Mouse (Mus musculus): ENCODE data around the gene Mroh7.
"Not testable (repeated sequence)": the region's sequence is repeated elsewhere in the genome, so short reads cannot be mapped to it uniquely, and the experiment has no call there.

Gene Mroh7

GRCm38 (mm10) chr4:106730814-106731213 is at the start of gene Mroh7:
TSS of gene Mroh7 (minus strand) at chr4:106730925.
- DNase-seq, result no peak

- DNase-seq, result peak; percentile 40
Observed at GRCm38 (mm10) chr4:106780045-106780444, 49.3 kb upstream of the Mroh7 start.

GRCm38 (mm10) chr4:106778116-106778788 is 47.5 kb upstream of the Mroh7 start:
- peak; percentile 88 for DNase-seq

GRCm38 (mm10) chr4:106776998-106777397 is 46.3 kb upstream of the Mroh7 start:
- peak; percentile 64 for DNase-seq

DNA sequence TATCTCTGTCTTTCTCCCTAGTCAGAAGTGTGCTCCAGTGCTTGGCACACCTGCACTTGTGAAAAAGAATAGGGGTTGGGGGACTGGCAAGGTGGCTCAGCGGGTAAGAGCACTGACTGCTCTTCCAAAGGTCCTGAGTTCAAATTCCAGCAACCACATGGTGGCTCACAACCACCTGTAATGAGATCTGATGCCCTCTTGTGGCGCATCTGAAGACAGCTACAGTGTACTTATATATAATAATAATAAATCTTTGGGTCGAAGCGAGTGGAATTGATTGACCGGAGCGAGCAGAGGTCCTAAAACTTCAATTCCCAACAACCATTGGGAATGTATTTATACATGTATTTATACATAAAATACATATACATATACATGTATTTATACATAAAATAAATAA is 45.0 kb upstream of the Mroh7 start:
- DNase-seq, result not testable (repeated sequence)

GRCm38 (mm10) chr4:106772558-106772957 is 41.8 kb upstream of the Mroh7 start:
- no peak for DNase-seq

GRCm38 (mm10) chr4:106769306-106769705 is 38.6 kb upstream of the Mroh7 start:
- DNase-seq, result no peak

- no peak for DNase-seq
Observed at GRCm38 (mm10) chr4:106764166-106764565, 33.4 kb upstream of the Mroh7 start.

- DNase-seq, result no peak
Observed at GRCm38 (mm10) chr4:106751726-106752125, 21.0 kb upstream of the Mroh7 start.

GRCm38 (mm10) chr4:106749699-106750098 is 19.0 kb upstream of the Mroh7 start:
- DNase-seq, result peak; percentile 73

DNA sequence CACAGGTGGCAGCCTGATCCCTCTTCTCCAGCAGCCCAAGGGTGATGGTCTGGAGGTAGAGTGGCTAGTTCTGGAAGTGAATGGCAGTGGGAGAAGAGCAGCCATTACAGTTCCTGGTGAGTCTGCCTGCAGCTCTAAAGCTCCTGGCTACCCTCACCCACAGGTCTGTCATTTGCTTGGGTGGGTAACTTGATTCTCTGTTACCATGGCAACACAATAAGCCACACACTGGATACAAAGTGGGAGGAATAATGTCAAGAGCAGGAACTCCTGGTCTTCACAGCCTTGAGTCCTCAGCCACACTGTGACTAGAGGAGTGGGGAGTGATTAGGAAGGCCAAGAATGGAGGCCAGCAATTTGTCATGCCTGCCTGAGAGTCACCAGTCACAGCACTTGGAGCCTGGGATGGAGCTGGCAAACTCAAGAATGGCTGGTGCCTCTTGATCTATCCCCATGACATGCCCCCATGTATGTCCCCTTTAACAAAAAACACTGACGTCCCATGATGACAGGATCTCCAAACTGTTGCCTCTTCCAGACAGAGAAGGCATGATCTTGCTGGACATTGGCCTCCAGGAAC is 16.4 kb upstream of the Mroh7 start:
- DNase-seq, result no peak

- no peak for DNase-seq
Observed at GRCm38 (mm10) chr4:106745862-106746261, 15.1 kb upstream of the Mroh7 start.

- DNase-seq, result no peak
Observed at GRCm38 (mm10) chr4:106737904-106738303, 7.2 kb upstream of the Mroh7 start.

- DNase-seq, result not testable (repeated sequence)
Observed at GRCm38 (mm10) chr4:106736884-106737283, 6.2 kb upstream of the Mroh7 start.

- DNase-seq, result no peak
Observed at GRCm38 (mm10) chr4:106733636-106734035, 2.9 kb upstream of the Mroh7 start, which contains the start of gene Fam151a. TSS of gene Fam151a (plus strand) at chr4:106733889.

- DNase-seq, result no peak
Observed at GRCm38 (mm10) chr4:106720631-106721030, 10.1 kb downstream of the Mroh7 start.

DNA sequence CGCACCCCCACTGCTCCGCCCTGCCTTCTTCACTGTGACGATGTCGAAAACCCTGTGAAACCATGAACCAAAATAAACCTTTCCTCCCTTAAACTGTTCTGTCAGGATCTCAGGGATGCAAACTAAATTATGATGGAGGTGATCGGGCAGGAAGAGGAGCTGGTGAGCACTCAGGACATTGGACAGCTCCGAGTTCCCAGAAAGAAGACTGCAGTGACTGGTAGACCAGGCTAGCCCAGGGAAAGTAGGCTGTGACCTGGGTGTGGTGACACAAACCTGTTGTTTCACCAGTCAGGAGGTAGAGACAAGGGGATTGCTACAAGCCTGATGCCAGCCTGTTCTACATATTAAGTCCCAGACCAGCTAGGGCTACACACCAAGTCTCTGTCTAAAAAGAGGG is 17.1 kb downstream of the Mroh7 start:
- DNase-seq, result no peak

DNA sequence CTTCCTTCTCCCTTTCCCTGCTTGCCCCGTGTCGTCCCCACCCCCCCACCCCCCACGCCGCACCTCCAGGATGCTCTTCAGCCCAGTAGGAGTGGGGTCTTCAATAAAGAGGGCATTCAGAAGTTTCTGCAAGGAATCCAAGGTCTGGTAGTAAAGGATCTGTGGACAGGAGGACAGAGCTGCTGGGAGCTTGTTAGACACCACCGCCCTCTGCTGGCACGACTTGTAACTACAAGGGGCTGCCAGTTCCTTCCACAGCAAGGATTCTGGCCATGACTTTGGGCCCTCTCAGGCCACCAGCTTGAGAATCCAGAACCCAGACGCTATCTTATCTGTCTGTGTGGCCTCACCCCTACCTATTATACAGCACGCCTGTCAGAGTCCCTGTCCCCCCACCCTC is 22.3 kb downstream of the Mroh7 start:
- peak; percentile 96 for DNase-seq

- no peak for DNase-seq
Observed at GRCm38 (mm10) chr4:106707957-106708356, 22.8 kb downstream of the Mroh7 start.

GRCm38 (mm10) chr4:106705096-106705665 is 25.5 kb downstream of the Mroh7 start:
- no peak for DNase-seq

DNA sequence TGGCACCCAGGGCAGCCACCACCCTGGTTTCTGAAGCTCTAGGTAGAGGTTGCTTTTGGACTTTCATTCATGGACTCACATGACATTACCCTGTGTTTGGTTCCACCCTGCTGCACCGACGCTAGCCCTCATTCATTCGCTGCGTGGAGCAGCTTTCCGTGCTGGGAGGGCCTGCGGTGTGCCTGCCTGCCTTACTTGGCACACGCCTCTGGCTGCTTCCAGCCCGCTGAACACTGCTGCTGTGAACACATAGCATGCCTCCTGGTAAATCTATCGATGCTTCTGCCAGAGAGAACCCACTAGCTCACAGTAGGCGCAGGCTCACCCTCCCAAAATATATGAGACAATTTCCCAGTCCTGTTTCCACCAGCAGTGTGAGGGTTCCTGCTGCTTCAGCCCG is 26.3 kb downstream of the Mroh7 start:
- peak; percentile 40 for DNase-seq

- DNase-seq, result no peak
Observed at GRCm38 (mm10) chr4:106703956-106704355, 26.8 kb downstream of the Mroh7 start.

DNA sequence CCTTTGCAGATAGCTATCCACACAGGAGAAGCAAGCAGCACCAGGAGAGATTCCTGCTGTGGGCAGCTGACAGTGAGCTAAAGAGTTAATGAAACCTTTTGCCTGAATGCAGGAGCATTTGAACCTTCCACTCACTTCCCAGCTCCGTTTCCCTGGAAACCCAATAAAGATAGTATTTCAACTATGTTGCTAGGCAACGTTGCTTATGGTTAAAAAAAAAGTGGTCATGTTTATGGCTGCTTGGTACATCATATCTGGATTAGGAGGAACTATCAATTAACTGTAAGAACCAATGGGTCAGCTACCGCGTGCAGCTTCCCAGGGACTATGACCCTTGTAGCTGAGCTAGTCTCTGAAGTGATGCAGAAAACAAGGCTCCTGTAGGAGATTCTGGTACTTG is 29.9 kb downstream of the Mroh7 start:
- DNase-seq, result no peak

- no peak for DNase-seq
Observed at GRCm38 (mm10) chr4:106699989-106700388, 30.7 kb downstream of the Mroh7 start.

Measured in right cerebral cortex, postnatal 4 days (tissue).